Mouse (Mus musculus) lung, adult 2 months (tissue): ENCODE measurements around the gene Mamdc4. TPM values are rescaled to one million over a fixed set of nuclear protein-coding genes. Genes with fewer than 3 reads are reported as not detected.

ENCODE experiments used
- DNase-seq: peaks from one replicate; pipeline ENCODE4 v3.0.0; 2022
- H3K4me1 ChIP-seq: fragments of 200-500 bp; 2 replicates; pipeline ENCODE4 v1.6.1; 2011; ENCODE audit warnings: low read length; ENCODE audit not compliant: control insufficient read depth, insufficient read depth
- H3K4me3 ChIP-seq: fragments of 200-500 bp; replicated peaks from 2 replicates; pipeline ENCODE3; 2011; ENCODE audit warnings: low read depth, mild to moderate bottlenecking, control low read depth, low read length; ENCODE audit errors: extremely low read depth
- CTCF ChIP-seq: fragments of 200-500 bp; IDR thresholded peaks from 2 replicates; pipeline ENCODE4 v1.5.1; 2011; ENCODE audit warnings: mild to moderate bottlenecking, low read length, control low read depth; ENCODE audit not compliant: insufficient read depth
- POLR2A ChIP-seq: fragments of 200-500 bp; IDR thresholded peaks from 2 replicates; pipeline ENCODE4 v1.6.1; 2011; ENCODE audit warnings: low read depth, mild to moderate bottlenecking, control low read depth, low read length, borderline replicate concordance; ENCODE audit errors: extremely low read depth
- whole genome bisulfite sequencing: fragments of 180-500 bp; shearing (Covaris S2); methylation state at CpG from one replicate; pipeline ENCODE4 v1.1.7; 2018; 5-methylcytosine and 5-hydroxymethylcytosine counted together
- polyA plus RNA-seq: library from polyadenylated mRNA; depleted of rRNA; stranded (reverse); fragments of >200 nt; gene quantifications from 2 replicates; pipeline ENCODE4 v1.2.3, GENCODE M21; 2012; rRNA removed

Mamdc4 gene
- 10.2 and 11.5 TPM in 2 replicates for polyA plus RNA-seq

DNA sequence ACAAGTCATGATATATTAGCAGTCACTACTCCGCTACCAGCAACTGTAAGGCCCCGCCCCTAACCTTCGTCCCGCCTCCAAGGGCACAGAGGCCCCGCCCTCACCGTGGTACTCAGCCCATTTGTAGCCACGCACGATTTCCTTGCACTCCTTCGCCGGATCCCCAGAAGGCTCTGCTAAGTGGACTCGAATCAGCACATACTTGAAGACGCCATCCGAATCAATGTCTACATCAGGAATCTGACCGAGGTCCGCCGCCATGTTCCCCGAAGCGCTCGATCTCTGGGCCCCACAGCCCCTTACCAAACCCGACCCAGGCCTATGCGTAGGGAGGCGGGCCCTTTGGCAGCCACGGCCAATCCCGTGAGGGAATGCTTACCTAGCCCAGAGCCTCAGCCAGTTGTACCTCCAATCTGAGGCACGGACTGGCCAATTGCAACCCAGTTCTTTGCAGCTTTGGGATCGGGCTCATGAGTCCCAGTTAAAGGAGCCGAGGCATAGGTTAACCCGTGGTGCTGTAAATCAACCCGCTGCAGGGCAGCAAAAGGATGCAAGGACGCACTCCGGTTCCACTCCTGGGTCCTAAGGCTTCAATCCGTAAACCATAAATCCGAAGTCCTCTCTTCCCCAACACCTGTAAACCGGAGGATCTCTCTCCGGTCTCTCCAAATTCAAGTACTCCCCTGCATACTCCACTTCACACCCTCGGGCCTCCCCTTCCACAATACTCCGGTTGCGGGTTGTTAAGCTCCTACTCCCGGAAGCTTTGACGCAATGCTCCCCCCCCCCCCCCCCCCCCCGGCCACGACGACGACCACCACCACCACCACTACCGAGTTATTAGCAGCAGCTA, at the start of gene Mamdc4, which contains the start of gene Phpt1:
Gene Mamdc4, minus strand, starts transcription at position 267 of the 853 bp plus-strand sequence.
Gene Phpt1, minus strand, starts transcription at position 646 of the 853 bp plus-strand sequence.
- Histone ChIP-seq H3K4me3 (peak within 1 kb of the TSS; percentile 83), H3K4me1 (peaks cover 18% of the 10 kb centered on the region)
- peak; percentile 97 for DNase-seq
- under 1% methylated on average over 44 of the region's 45 CpGs for WGBS
- TF ChIP-seq CTCF (no peak), POLR2A (peak; percentile 93)

DNA sequence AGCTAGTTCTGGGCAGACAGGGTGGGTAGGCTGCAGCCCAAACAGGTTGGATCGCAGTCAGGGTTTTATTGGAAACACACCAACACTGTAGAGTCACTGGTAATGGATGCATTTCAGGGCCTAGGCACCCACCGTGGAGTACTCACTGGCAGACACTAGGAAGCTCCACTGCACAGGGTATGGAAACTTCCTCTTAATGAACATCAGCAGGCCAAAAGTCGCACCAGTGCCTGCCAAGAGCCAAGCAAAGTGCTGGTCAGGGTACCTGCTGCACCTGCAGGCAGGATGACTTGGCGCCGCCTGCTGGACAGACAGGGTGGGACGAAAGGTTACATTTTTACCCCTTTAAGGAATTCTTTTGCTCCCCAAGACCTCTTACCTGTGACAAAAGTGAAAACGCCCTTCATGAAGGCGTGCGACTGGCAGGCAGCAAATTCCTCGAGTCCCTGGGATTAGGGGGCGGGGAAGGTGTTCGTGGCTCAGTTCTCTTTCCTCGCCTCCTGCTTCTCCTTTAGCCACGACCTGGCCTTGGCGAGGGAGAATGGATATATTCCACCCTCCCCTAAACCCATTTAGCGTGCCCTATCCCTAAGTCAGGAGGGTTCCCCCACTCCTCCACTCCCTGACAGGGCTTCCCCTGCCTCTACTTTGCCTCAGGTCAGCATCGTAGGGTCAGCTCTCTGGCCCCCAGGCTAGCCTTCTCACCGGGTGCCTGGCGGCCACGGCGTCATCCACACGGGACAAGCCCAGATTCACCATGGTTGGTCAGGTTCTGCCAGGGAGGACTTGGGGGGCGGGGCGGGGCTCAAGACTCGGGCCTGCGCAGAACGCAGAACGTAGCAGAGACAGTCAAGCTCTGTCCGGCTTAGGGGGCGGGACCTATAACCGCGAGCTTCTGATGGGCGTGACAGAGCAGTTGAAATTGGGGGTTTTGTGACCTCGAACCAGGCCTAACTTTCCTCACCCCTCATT, 46.9 kb upstream of the Mamdc4 start, which contains the start of gene Tmem141:
Gene Tmem141, minus strand, starts transcription at position 777 of the 972 bp plus-strand sequence.
- Histone ChIP-seq H3K4me3 (peak within 1 kb of the TSS; percentile 76), H3K4me1 (no peaks in the 10 kb centered on the region)
- TF ChIP-seq POLR2A (peak; percentile 57; the same call in 1 of the 2 replicates), CTCF (peak; percentile 65)
- peak; percentile 85 for DNase-seq
- 6% methylated on average over 34 of the region's 34 CpGs for WGBS

GRCm38 (mm10) chr2:25620852-25621228, 46.2 kb upstream of the Mamdc4 start:
- no peak for DNase-seq
- no peak overlapping the region for H3K4me3 ChIP-seq
- WGBS: 66% methylated on average over 4 of the region's 4 CpGs
- TF ChIP-seq CTCF: no peak
- no peak for TF ChIP-seq POLR2A
- H3K4me1 ChIP-seq: no peaks in the 10 kb centered on the region

- no peak overlapping the region for H3K4me3 ChIP-seq
- TF ChIP-seq CTCF (no peak), POLR2A (no peak)
- WGBS: 65% methylated on average over 6 of the region's 6 CpGs
- no peak for DNase-seq
- no peaks in the 10 kb centered on the region for H3K4me1 ChIP-seq
These were observed 45.7 kb upstream of the Mamdc4 start for GRCm38 (mm10) chr2:25620386-25620785.

DNA sequence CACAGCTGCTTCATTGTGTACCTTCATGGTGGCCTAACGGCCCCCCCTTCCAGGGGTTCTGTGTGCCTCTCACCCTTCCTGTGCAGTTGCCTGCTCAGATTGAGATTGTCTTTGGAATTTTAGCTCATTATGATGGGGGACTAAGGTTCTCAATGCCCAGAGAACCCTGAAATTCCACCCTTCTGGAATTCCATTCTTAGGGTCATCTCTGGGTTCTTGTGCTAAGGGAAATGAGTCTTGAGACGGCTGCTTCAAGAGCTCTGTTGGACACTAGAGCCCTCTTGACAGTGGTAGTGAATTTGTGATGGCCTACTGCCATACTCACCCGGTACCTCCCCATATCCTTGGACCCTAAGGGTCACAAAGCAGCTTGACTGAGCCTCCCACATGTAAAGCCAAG, 42.9 kb upstream of the Mamdc4 start, which contains the start of gene Ccdc183:
Gene Ccdc183, minus strand, starts transcription at position 101 of the 400 bp plus-strand sequence.
- no peak within 1 kb of the TSS for H3K4me3 ChIP-seq
- TF ChIP-seq CTCF (no peak), POLR2A (no peak)
- no peaks in the 10 kb centered on the region for H3K4me1 ChIP-seq
- no peak for DNase-seq
- 70% methylated on average over 3 of the region's 3 CpGs for WGBS

DNA sequence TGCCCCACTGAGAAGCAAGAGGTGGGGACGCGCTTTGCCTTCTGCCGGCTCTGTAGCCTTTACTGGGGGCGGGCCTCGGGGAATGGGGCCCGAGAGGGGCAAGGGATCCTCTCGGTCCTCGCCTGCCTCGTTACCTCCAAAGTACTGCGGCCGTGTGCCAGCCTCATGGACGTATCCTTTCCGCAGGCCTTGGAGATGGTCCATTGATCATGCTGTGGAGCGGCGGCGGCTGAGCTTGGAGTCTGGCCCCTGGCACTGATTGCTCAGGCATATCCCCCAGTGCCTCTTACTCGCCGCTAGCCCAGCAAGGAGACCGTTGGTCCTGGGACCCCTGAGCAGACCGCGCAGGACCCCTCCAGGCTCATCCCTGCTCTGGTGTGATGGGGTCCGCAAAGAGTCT, 41.8 kb upstream of the Mamdc4 start:
- no peaks in the 10 kb centered on the region for H3K4me1 ChIP-seq
- TF ChIP-seq CTCF (no peak), POLR2A (no peak)
- 19% methylated on average over 22 of the region's 22 CpGs for WGBS
- DNase-seq: no peak
- H3K4me3 ChIP-seq: no peak overlapping the region

DNA sequence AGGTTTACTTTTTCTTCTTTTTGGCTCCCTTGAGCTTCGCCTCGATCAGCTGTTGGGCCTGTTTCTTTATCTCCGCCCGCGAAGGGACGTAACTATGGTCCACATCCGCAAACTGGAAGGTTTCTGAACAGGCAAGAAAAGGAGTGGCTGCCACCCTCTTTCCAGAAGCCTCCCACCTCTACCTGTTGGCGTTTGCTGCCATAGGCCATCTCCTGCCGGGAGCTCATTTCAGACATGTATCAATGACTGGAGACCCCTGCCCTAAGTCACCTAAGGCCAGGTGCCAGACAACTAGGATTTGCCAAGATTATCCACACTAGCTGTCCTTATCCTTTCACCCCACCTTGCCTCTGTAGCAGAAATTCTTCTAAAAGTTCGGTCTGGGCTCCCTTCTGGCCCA, 34.0 kb upstream of the Mamdc4 start:
- 50% methylated on average over 10 of the region's 10 CpGs for WGBS
- peak overlapping the region; percentile 93 for H3K4me3 ChIP-seq
- TF ChIP-seq POLR2A: no peak
- TF ChIP-seq CTCF: no peak
- peaks cover 4% of the 10 kb centered on the region for H3K4me1 ChIP-seq
- DNase-seq: no peak

GRCm38 (mm10) chr2:25607761-25608622, 33.3 kb upstream of the Mamdc4 start, which contains the start of gene Rabl6:
Gene Rabl6, minus strand, starts transcription at chr2:25608521.
- Histone ChIP-seq H3K4me3 (peak within 1 kb of the TSS; percentile 93), H3K4me1 (peaks cover 4% of the 10 kb centered on the region)
- TF ChIP-seq CTCF (no peak), POLR2A (peak; percentile 71; the same call in 1 of the 2 replicates)
- peak; percentile 89 for DNase-seq
- WGBS: under 1% methylated on average over 80 of the region's 80 CpGs
